Mouse (Mus musculus) hindbrain, postnatal 0 days (tissue): Measurements from ENCODE around the gene Thap12. TPM values are rescaled to one million over a fixed set of nuclear protein-coding genes. Genes with fewer than 3 reads are reported as not detected.

Source experiments
- ATAC-seq: fragments of 200-750 bp; cut with Nextera tagmentation; 2 replicates; pipeline ENCODE4 v1.8.0; 2017; ENCODE audit warnings: mild to moderate bottlenecking, moderate TSS enrichment, moderate library complexity
- DNase-seq: peaks from one replicate; pipeline ENCODE4 v3.0.0-alpha.2; 2015; ENCODE audit warnings: low spot score
- H3K27ac ChIP-seq: fragments of 300-500 bp; sonication (generic); 2 replicates; pipeline ENCODE4 v1.5.1; 2014; ENCODE audit warnings: mild to moderate bottlenecking
- H3K27me3 ChIP-seq: fragments of 300-500 bp; sonication (generic); 2 replicates; pipeline ENCODE4 v1.6.1; 2014; ENCODE audit warnings: low read length, mixed read lengths; ENCODE audit not compliant: insufficient read depth
- H3K36me3 ChIP-seq: fragments of 300-500 bp; sonication (generic); 2 replicates; pipeline ENCODE4 v1.6.1; 2014; ENCODE audit warnings: low read length, mixed read lengths; ENCODE audit not compliant: insufficient read depth
- H3K4me1 ChIP-seq: fragments of 300-500 bp; sonication (generic); 2 replicates; pipeline ENCODE4 v1.6.1; 2014; ENCODE audit warnings: antibody characterized with exemption, low read length, mixed read lengths; ENCODE audit not compliant: insufficient read depth
- H3K4me2 ChIP-seq: fragments of 300-500 bp; sonication (generic); 2 replicates; pipeline ENCODE4 v1.6.1; 2014; ENCODE audit warnings: low read depth, mild to moderate bottlenecking, low read length, moderate library complexity, mixed read lengths
- H3K4me3 ChIP-seq: fragments of 300-500 bp; sonication (generic); 2 replicates; pipeline ENCODE4 v1.5.1; 2014; ENCODE audit warnings: low read length
- H3K9ac ChIP-seq: fragments of 300-500 bp; sonication (generic); replicated peaks from 2 replicates; pipeline ENCODE4 v1.6.1; 2014; ENCODE audit warnings: mild to moderate bottlenecking, low read length, moderate library complexity, mixed read lengths
- H3K9me3 ChIP-seq: fragments of 300-500 bp; sonication (generic); 2 replicates; pipeline ENCODE4 v1.6.1; 2016; ENCODE audit warnings: low read length, mixed read lengths
- CTCF ChIP-seq: IDR thresholded peaks from 2 replicates; pipeline ENCODE4 v1.5.1; 2016; ENCODE audit warnings: antibody characterized with exemption, control low read depth, low read depth
- WGBS: fragments of 180-500 bp; shearing (Covaris S2); extraction: QIAGEN DNeasy Blood & Tissue Kit; methylation state at CpG from one replicate; pipeline ENCODE4 v1.1.7; 2014; 5-methylcytosine and 5-hydroxymethylcytosine counted together
- polyA plus RNA-seq: library from polyadenylated mRNA; unstranded; fragments of >200 nt; fragmentation: Nextera tagmentation; extraction: Ambion mirVana; gene quantifications from 2 replicates; pipeline ENCODE4 v1.2.1, GENCODE M21; 2015
- total RNA-seq: library from RNA; depleted of rRNA; stranded (reverse); fragments of >200 nt; gene quantifications from 2 replicates; pipeline ENCODE4 v1.2.3, GENCODE M21; 2014; rRNA removed

Thap12 gene
- total and polyA plus RNA-seq, 2 experiments from 2014 or later, result 49.7 to 51.6 TPM

DNA sequence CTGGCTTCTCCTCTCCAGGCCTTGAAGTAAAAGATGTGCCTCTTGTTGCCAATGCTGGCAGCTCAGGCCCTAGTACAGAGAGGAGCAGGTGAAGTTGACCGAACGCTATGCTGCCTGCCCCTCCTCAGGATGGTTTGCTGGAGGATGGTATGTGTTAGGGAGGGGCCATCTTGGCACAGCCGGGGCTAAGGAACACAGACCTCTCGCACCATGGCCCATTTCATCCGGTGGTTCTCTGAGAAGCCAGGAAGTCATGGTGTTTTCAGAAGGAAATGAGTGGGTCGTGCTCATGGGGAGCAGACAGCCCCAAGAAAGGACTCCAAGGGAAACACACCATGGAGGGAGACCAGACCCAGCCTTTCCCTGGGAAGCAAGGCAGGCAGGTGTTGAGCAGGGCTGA lies 64.4 kb downstream of the Thap12 start:
- TF ChIP-seq CTCF, result no peak
- WGBS, result 73% methylated on average over 6 of the region's 6 CpGs
- Histone ChIP-seq H3K4me1 (peaks cover 3% of the 10 kb centered on the region; the same call in 1 of the 2 replicates), H3K36me3 (no peaks in the 10 kb centered on the region), H3K9ac (no peak overlapping the region), H3K9me3 (no peaks in the 10 kb centered on the region), H3K27ac (no peak overlapping the region), H3K27me3 (no peaks in the 10 kb centered on the region), H3K4me3 (no peak overlapping the region), H3K4me2 (no peak overlapping the region)
- DNase-seq (no peak), ATAC-seq (no peak)

Other genes with a start within 250 kb of the Thap12 start
- gene Lrrc32, start 213.8 kb upstream of the Thap12 start, total RNA-seq, result 6.4 and 9.1 TPM in 2 replicates
- gene Lrrc32, start 213.8 kb upstream of the Thap12 start, polyA plus RNA-seq, result 3.9 and 4.7 TPM in 2 replicates
- 36.2 and 45.4 TPM in 2 replicates for gene Emsy, start 46.3 kb upstream of the Thap12 start, total RNA-seq
- gene Emsy, start 46.3 kb upstream of the Thap12 start, polyA plus RNA-seq, result 18.0 and 18.3 TPM in 2 replicates
- gene Wnt11, start 132.0 kb downstream of the Thap12 start, total RNA-seq, result 11.4 and 17.2 TPM in 2 replicates
- gene Wnt11, start 132.0 kb downstream of the Thap12 start, polyA plus RNA-seq, result 2.2 and 2.8 TPM in 2 replicates